Mouse (Mus musculus): ENCODE measurements around the gene Aars2. TPM values are rescaled to one million over a fixed set of nuclear protein-coding genes. Genes with fewer than 3 reads are reported as not detected.
A peak's percentile ranks its signal among the peaks of the same experiment; 100 is the strongest.

The Aars2 gene
- polyA plus RNA-seq (2015; fragmentation: Nextera tagmentation; extraction: Ambion mirVana), result 5.9 and 6.0 TPM in 2 replicates

DNA sequence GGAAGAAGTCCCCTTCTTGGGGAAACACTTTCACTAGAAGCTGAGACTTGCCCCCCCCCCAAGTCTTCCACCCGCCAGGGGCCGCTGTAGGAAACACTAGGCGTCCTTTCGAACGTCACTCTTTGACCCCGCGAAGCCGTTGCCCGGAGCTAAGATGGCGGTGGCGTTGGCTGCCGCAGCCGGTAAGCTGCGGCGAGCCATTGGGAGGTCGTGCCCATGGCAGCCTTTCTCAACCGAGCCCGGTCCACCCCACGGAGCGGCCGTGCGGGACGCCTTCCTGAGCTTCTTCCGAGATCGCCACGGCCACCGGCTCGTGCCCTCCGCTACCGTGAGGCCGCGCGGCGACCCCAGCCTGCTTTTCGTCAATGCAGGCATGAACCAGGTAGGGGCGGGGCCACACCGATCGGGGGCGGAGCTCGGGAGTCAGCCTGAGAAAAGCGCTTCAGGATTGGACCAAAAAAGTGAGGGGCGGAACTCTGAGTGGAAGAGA lies at the start of gene Aars2:
TSS of gene Aars2 (plus strand) at position 142 of the 490 bp plus-strand sequence.
- H3K4me2 ChIP-seq (replicated peaks; ENCODE audit: low read depth, low read length), result peak within 1 kb of the TSS; percentile 49
- ATAC-seq (peak; percentile 95), DNase-seq (ENCODE audit: low spot score) (peak; percentile 91)
- no peaks in the 10 kb centered on the region for H3K27me3 ChIP-seq (replicated peaks; ENCODE audit: insufficient read depth, low read length)
- TF ChIP-seq EP300 (IDR thresholded peaks at IDR 0.05) (no peak; the same call in 1 of the 2 replicates), CTCF (IDR thresholded peaks at IDR 0.05) (peak; percentile 90)
- no peaks in the 10 kb centered on the region for H3K9me3 ChIP-seq (ENCODE audit: low read length)
- peak within 1 kb of the TSS; percentile 53; the same call in 1 of the 2 replicates for H3K9ac ChIP-seq (replicated peaks; ENCODE audit: low read depth)
- H3K4me1 ChIP-seq (ENCODE audit: insufficient read depth, low read depth, low read length), result no peaks in the 10 kb centered on the region; the same call in 1 of the 2 replicates
- peak within 1 kb of the TSS; percentile 76 for H3K27ac ChIP-seq (ENCODE audit: low read length)
- peak within 1 kb of the TSS; percentile 80 for H3K4me3 ChIP-seq (ENCODE audit: low read depth, low read length)
- no peaks in the 10 kb centered on the region for H3K36me3 ChIP-seq (ENCODE audit: insufficient read depth, low read length)
- 0% methylated on average over 42 of the region's 42 CpGs for WGBS

DNA sequence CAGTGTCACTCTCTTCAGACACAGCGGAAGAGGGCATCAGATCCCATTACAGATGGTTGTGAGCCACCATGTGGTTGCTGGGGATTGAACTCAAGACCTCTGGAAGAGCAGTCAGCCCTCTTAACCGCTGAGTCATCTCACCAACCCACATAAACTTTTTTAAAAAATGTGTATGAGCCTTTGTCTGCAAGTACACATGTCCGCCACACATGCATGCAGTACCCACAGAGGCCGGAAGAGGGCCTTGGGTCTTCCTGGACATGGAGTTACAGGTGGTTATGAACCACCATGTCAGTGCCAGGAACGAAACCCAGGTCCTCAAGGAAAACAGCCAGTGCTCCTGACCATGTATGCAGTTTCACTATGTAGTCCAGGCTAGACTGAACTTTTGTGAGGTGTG lies 49.2 kb upstream of the Aars2 start:
- DNase-seq (ENCODE audit: low spot score), result no peak
- H3K27ac ChIP-seq (ENCODE audit: low read length), result no peak overlapping the region
- no peaks in the 10 kb centered on the region for H3K4me1 ChIP-seq (ENCODE audit: insufficient read depth, low read depth, low read length)
- H3K4me3 ChIP-seq (ENCODE audit: low read depth, low read length), result no peak overlapping the region
- H3K9ac ChIP-seq (replicated peaks; ENCODE audit: low read depth), result no peak overlapping the region
- H3K36me3 ChIP-seq (ENCODE audit: insufficient read depth, low read length), result no peaks in the 10 kb centered on the region
- no peaks in the 10 kb centered on the region for H3K9me3 ChIP-seq (ENCODE audit: low read length)
- ATAC-seq, result no peak
- H3K4me2 ChIP-seq (replicated peaks; ENCODE audit: low read depth, low read length), result no peak overlapping the region
- TF ChIP-seq EP300 (IDR thresholded peaks at IDR 0.05), result no peak
- no peak for TF ChIP-seq CTCF (IDR thresholded peaks at IDR 0.05)
- 86% methylated on average over 5 of the region's 5 CpGs for WGBS
- H3K27me3 ChIP-seq (replicated peaks; ENCODE audit: insufficient read depth, low read length), result no peaks in the 10 kb centered on the region

DNA sequence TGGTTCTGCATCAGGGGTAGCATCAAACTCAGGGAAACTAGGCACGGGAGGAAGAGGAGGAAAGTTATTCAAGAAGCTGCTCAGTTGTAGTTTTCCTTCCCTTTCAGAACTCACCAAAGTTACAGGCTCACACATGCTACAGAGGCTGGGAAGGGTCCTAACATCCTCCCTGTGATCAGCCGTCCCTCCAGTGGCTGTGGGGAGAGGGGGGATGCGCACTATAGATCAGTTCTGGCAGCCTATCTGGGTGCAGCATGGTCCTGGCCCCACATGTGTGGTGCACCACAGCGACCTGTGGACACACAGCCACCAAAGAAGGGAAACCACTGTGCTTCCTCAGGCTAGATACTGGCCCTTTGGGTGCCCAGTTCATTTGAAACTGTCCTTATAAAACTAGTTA lies 48.1 kb upstream of the Aars2 start:
- Histone ChIP-seq H3K36me3 (ENCODE audit: insufficient read depth, low read length) (no peaks in the 10 kb centered on the region), H3K9me3 (ENCODE audit: low read length) (no peaks in the 10 kb centered on the region), H3K4me1 (ENCODE audit: insufficient read depth, low read depth, low read length) (no peaks in the 10 kb centered on the region), H3K27ac (ENCODE audit: low read length) (no peak overlapping the region), H3K4me2 (replicated peaks; ENCODE audit: low read depth, low read length) (no peak overlapping the region), H3K4me3 (ENCODE audit: low read depth, low read length) (no peak overlapping the region), H3K9ac (replicated peaks; ENCODE audit: low read depth) (no peak overlapping the region), H3K27me3 (replicated peaks; ENCODE audit: insufficient read depth, low read length) (no peaks in the 10 kb centered on the region)
- DNase-seq (ENCODE audit: low spot score) (no peak), ATAC-seq (no peak)
- no peak for TF ChIP-seq EP300 (IDR thresholded peaks at IDR 0.05)
- TF ChIP-seq CTCF (IDR thresholded peaks at IDR 0.05), result no peak
- WGBS, result 79% methylated on average over 4 of the region's 4 CpGs

DNA sequence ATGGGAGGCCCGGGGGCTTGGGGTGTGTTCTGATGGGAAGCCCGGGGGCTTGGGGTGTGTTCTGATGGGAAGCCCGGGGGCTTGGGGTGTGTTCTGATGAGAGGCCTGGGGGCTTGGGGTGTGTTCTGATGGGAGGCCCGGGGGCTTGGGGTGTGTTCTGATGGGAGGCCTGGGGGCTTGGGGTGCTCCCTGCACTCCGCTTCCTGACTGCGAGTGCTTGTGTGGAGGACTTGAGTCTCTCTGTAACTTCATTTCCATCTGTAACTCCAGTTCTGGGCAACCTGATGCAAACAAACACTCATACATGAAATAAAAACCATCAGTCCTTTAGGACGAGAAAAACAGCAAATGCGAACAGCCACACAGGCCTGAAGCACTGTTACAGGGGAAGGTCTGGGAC lies 47.6 kb upstream of the Aars2 start:
- H3K27me3 ChIP-seq (replicated peaks; ENCODE audit: insufficient read depth, low read length), result no peaks in the 10 kb centered on the region
- 79% methylated on average over 8 of the region's 8 CpGs for WGBS
- no peaks in the 10 kb centered on the region for H3K36me3 ChIP-seq (ENCODE audit: insufficient read depth, low read length)
- no peak for TF ChIP-seq CTCF (IDR thresholded peaks at IDR 0.05)
- TF ChIP-seq EP300 (IDR thresholded peaks at IDR 0.05), result no peak
- H3K4me2 ChIP-seq (replicated peaks; ENCODE audit: low read depth, low read length), result no peak overlapping the region
- no peak overlapping the region for H3K9ac ChIP-seq (replicated peaks; ENCODE audit: low read depth)
- H3K4me3 ChIP-seq (ENCODE audit: low read depth, low read length), result no peak overlapping the region
- no peak for DNase-seq (ENCODE audit: low spot score)
- H3K4me1 ChIP-seq (ENCODE audit: insufficient read depth, low read depth, low read length), result no peaks in the 10 kb centered on the region
- no peak overlapping the region for H3K27ac ChIP-seq (ENCODE audit: low read length)
- no peak for ATAC-seq
- no peaks in the 10 kb centered on the region for H3K9me3 ChIP-seq (ENCODE audit: low read length)

DNA sequence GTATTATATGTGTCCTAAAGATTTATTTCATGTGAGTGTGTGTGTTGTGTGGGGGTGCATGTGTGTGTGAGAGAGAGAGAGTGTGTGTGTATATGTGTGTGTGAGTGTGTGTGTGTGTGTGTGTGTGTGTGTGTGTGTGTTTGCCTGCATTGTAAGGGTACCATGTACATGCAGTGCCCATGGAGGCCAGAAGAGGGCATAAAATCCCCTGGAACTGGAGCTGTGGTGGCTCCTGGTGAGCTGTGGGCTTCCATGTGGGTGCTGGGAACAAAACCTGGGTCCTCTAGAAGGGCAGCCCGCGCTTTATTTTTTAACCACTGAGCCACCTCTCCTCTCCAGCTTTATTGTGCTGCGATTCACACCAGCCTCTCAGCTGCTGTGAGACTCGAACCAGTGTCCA lies 44.1 kb upstream of the Aars2 start:
- ATAC-seq (no peak), DNase-seq (ENCODE audit: low spot score) (no peak)
- H3K4me1 ChIP-seq (ENCODE audit: insufficient read depth, low read depth, low read length), result no peaks in the 10 kb centered on the region
- no peak overlapping the region for H3K9ac ChIP-seq (replicated peaks; ENCODE audit: low read depth)
- H3K27me3 ChIP-seq (replicated peaks; ENCODE audit: insufficient read depth, low read length), result no peaks in the 10 kb centered on the region
- no peaks in the 10 kb centered on the region for H3K9me3 ChIP-seq (ENCODE audit: low read length)
- no peak overlapping the region for H3K4me3 ChIP-seq (ENCODE audit: low read depth, low read length)
- 95% methylated on average over 4 of the region's 4 CpGs for WGBS
- no peak overlapping the region for H3K27ac ChIP-seq (ENCODE audit: low read length)
- no peak for TF ChIP-seq CTCF (IDR thresholded peaks at IDR 0.05)
- no peak for TF ChIP-seq EP300 (IDR thresholded peaks at IDR 0.05)
- no peaks in the 10 kb centered on the region for H3K36me3 ChIP-seq (ENCODE audit: insufficient read depth, low read length)
- H3K4me2 ChIP-seq (replicated peaks; ENCODE audit: low read depth, low read length), result no peak overlapping the region

DNA sequence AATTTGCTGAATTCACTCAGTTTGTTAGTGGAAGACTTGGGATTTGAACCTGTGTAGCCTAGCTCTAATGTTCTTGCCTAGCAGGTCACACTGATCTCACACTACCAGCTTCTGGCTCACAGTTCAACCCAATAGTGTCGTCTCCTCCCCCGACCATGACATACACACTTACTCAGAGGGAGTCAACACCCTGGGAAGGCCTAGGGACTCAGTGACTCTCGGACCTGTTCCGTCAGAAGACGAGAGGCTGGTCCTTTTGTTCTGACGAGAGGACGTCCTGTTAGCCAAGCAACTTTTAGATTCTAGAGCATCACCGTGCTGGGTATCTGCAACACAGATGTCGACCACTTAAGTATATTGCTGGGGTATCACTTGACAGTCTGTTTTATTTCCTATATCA lies 42.4 kb upstream of the Aars2 start:
- 70% methylated on average over 9 of the region's 9 CpGs for WGBS
- no peaks in the 10 kb centered on the region for H3K27me3 ChIP-seq (replicated peaks; ENCODE audit: insufficient read depth, low read length)
- no peak for DNase-seq (ENCODE audit: low spot score)
- no peaks in the 10 kb centered on the region for H3K9me3 ChIP-seq (ENCODE audit: low read length)
- H3K9ac ChIP-seq (replicated peaks; ENCODE audit: low read depth), result no peak overlapping the region
- H3K27ac ChIP-seq (ENCODE audit: low read length), result no peak overlapping the region
- H3K36me3 ChIP-seq (ENCODE audit: insufficient read depth, low read length), result no peaks in the 10 kb centered on the region
- ATAC-seq, result no peak
- no peak overlapping the region for H3K4me2 ChIP-seq (replicated peaks; ENCODE audit: low read depth, low read length)
- H3K4me1 ChIP-seq (ENCODE audit: insufficient read depth, low read depth, low read length), result no peaks in the 10 kb centered on the region
- no peak overlapping the region for H3K4me3 ChIP-seq (ENCODE audit: low read depth, low read length)
- TF ChIP-seq CTCF (IDR thresholded peaks at IDR 0.05) (no peak), EP300 (IDR thresholded peaks at IDR 0.05) (no peak)

DNA sequence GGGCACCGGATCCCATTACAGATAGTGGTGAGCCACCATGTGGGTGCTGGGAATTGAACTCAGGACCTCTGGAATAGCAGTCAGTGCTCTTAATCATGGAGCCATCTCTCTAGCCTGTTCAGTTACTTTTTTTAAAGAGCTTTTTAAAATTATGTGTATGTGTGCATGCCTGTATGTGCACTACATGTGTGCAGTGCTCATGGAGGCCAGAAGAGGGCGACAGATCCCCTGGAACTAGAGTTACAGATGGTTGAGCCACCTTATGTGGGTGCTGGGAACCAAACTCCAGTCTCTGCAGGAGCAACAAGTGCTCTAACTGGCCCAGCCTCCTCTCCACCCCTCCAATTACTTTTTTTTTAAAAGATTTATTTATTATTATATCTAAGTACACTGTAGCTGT lies 39.9 kb upstream of the Aars2 start:
- Histone ChIP-seq H3K9ac (replicated peaks; ENCODE audit: low read depth) (no peak overlapping the region), H3K4me2 (replicated peaks; ENCODE audit: low read depth, low read length) (no peak overlapping the region), H3K27me3 (replicated peaks; ENCODE audit: insufficient read depth, low read length) (no peaks in the 10 kb centered on the region), H3K36me3 (ENCODE audit: insufficient read depth, low read length) (no peaks in the 10 kb centered on the region), H3K27ac (ENCODE audit: low read length) (no peak overlapping the region), H3K4me1 (ENCODE audit: insufficient read depth, low read depth, low read length) (no peaks in the 10 kb centered on the region), H3K9me3 (ENCODE audit: low read length) (no peaks in the 10 kb centered on the region), H3K4me3 (ENCODE audit: low read depth, low read length) (no peak overlapping the region)
- DNase-seq (ENCODE audit: low spot score) (no peak), ATAC-seq (no peak)
- TF ChIP-seq CTCF (IDR thresholded peaks at IDR 0.05), result no peak
- TF ChIP-seq EP300 (IDR thresholded peaks at IDR 0.05), result no peak
- 63% methylated on average over 2 of the region's 2 CpGs for WGBS
